Mouse (Mus musculus): ENCODE measurements around the gene Ercc6l2.
"Not testable (repeated sequence)": the region's sequence is repeated elsewhere in the genome, so short reads cannot be mapped to it uniquely, and the experiment has no call there.

The Ercc6l2 gene

DNA sequence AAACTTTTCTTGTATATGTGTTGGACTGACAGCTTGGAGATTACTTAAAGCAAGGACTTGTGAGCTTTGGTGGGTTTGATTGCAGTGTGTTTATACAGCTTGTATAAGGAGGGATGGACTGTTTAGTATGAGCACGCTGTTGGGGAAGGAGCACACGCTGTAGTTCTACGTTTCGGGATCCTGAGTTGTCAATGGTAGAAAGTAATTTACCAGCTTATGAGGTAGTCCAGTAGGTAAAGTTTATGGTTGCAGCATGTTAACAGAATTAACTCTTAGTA is 64.8 kb downstream of the Ercc6l2 start:
- no peak for DNase-seq (ENCODE audit: low read depth in 2 of 2, low spot score in 2 of 2)

- no peak for DNase-seq (ENCODE audit: low read depth in 2 of 2, low spot score in 2 of 2)
Measured at GRCm38 (mm10) chr13:63885532-63885949, 70.5 kb downstream of the Ercc6l2 start.

DNA sequence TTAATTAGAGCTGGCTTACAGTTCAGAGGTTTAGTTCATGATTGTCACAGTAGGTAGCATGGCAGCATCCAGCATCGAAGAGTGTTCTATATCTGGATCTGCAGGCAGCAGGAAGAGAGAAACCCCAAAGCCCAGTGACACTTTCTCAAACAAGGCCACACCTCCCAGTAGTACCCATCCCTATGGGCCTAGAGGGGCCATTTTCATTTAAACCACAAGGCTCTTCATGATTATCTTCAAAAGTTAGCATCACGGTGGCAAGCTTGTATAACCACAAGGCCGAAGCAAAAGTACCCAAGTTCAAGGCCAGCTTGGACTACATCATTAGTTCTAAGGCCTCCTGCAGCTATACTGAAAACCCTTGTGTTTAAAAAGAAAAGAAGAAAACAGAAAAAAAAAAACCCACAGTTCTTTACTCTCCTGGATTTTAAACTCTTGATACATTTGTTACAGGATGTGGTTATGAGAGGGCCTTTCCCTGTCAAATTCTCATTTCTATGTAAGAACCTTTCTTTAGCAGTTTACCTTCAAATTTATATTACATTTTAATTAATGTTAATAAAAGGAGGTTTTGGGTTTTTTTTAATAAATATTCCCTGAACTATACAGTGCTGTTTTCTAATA is 71.5 kb downstream of the Ercc6l2 start:
- no peak for DNase-seq (ENCODE audit: low read depth in 2 of 2, low spot score in 2 of 2)

- DNase-seq (ENCODE audit: low read depth in 2 of 2, low spot score in 2 of 2), result no peak
Measured at GRCm38 (mm10) chr13:63900679-63901302, 85.8 kb downstream of the Ercc6l2 start.

- DNase-seq (ENCODE audit: low read depth in 2 of 2, low spot score in 2 of 2), result no peak
Measured at GRCm38 (mm10) chr13:63901303-63901713, 86.3 kb downstream of the Ercc6l2 start.

GRCm38 (mm10) chr13:63901714-63902597 is 86.9 kb downstream of the Ercc6l2 start:
- no peak for DNase-seq (ENCODE audit: low read depth in 2 of 2, low spot score in 2 of 2)

DNA sequence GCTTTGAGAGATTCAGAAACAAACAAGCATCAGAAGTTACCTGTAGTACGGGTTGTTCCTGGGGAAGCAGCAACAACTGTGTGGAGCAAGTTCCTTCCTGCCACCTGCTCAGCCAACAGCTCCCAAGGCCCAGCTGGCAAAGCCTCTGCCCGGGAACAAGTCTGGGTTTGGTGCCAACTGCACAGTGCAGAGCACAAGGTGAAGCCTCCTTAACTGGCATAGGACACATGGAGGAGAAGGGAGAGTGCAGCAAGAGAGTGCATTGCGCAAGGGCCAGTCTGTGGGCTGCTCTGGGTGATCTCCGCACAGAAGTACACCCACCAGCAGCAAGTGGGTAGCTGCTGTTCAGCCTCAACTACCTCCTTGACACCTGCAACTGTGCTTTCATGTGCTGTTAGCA is 91.5 kb downstream of the Ercc6l2 start:
- no peak for DNase-seq (ENCODE audit: low read depth in 2 of 2, low spot score in 2 of 2)

DNA sequence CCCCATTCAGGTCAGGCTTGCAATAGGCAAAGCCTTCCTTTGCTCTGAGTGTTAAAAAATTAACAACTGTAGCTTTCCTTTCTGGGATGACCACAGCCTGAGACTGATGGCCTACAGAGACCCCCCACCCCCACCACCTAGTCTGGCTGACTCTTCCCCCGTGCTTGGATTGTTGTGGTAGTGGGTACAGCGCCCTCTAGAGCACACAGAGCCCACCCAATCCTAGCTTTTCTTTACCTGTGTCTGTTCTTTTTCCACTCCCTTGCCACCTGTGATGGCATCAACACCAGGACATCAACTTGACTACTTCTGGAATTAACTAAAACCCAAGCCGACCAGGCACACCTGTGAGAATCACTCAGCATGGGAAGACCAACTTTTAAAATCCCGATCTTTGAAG is 92.4 kb downstream of the Ercc6l2 start:
- no peak for DNase-seq (ENCODE audit: low read depth in 2 of 2, low spot score in 2 of 2)

- DNase-seq (ENCODE audit: low read depth in 2 of 2, low spot score in 2 of 2), result no peak
Measured at GRCm38 (mm10) chr13:63910141-63910804, 95.2 kb downstream of the Ercc6l2 start.

DNA sequence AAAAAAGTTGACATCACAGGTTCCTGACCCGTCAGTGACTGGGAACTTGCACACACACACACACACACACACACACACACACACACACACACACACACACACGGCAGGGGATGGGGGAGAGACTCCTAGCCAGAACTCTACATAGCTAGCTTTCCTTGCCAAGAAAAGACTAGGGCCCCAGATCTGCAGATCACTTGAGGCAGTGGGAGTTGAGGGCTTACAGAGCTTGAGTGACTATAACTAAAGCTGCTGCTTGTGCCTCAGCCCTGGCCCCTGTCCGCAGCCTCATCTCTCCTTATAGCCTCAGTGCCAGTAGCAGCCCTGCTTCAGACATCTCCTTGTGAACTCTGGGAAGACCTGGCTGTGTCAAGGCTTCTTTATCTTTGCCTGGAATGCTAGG is 96.6 kb downstream of the Ercc6l2 start:
- no peak for DNase-seq (ENCODE audit: low read depth in 2 of 2, low spot score in 2 of 2)

DNA sequence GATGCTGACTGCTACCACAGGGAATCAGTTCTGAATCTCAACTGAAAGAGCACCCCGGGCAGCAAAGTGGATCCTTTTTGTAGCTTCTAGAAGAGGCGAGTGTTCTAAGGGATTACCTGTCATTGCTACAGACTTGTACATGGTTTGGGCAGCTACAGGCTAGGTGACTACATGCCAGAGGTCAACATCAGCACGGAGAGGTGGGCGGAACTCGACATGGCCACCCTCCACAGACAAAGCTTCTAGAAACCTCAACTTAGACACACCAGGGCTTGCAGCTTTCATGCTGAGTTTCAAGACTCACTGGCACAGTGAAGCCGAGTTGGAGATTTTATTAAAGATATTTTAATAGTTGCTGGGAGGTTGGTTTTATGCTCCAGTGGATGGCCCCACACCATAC is 98.1 kb downstream of the Ercc6l2 start:
- no peak for DNase-seq (ENCODE audit: low read depth in 2 of 2, low spot score in 2 of 2)

DNA sequence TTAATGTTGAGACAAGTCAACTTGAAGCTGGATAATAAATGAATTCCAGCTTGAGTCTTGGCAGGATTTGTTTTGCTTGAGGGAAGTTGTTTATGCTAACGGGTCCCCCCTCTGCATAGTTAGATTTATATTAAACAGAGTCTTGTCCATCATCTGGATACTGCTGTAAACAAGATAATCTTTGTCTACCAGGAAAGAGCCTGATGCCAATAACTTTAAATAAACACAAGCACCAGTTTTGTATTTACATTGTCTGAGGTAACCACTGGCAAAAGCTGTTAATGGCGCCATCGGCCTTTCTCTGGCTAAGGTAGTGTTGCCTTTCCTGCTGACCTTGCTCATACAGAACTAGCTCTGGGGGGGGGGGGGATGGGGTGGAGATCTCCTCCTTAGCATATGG is 100.1 kb downstream of the Ercc6l2 start:
- DNase-seq (ENCODE audit: low read depth in 2 of 2, low spot score in 2 of 2), result no peak

- no peak for DNase-seq (ENCODE audit: low read depth in 2 of 2, low spot score in 2 of 2)
Measured at GRCm38 (mm10) chr13:63915684-63916083, 100.6 kb downstream of the Ercc6l2 start.

GRCm38 (mm10) chr13:63916568-63916967 is 101.5 kb downstream of the Ercc6l2 start:
- no peak for DNase-seq (ENCODE audit: low read depth in 2 of 2, low spot score in 2 of 2)

DNA sequence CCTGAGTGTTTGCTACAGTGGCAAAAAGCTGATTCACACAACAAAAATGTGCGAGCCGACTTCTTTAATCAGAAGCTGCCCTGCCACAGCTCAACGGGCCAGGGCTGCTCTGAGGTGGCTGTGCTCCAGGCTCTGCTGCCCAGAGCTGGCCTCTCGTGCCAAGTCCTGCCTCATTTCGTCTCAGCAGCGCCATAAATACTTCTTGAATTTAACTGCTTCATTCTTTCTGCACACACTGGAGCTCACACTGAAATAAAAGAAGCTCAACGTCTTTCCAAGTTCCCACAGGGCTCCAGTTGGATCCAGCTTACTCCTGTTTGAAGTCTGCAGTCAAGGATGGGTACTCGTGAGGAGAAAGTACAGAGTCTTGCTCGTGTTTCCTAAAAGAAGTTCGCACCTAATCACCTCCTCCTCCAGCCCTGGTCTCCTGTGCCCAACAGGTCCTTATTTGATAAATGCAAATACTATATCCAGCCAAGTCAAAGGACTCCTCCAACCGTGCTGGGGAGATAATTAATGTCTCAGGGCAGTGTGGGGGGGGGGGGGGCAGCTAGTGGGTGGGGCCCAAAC is 102.2 kb downstream of the Ercc6l2 start:
- DNase-seq (ENCODE audit: low read depth in 2 of 2, low spot score in 2 of 2), result no peak

DNA sequence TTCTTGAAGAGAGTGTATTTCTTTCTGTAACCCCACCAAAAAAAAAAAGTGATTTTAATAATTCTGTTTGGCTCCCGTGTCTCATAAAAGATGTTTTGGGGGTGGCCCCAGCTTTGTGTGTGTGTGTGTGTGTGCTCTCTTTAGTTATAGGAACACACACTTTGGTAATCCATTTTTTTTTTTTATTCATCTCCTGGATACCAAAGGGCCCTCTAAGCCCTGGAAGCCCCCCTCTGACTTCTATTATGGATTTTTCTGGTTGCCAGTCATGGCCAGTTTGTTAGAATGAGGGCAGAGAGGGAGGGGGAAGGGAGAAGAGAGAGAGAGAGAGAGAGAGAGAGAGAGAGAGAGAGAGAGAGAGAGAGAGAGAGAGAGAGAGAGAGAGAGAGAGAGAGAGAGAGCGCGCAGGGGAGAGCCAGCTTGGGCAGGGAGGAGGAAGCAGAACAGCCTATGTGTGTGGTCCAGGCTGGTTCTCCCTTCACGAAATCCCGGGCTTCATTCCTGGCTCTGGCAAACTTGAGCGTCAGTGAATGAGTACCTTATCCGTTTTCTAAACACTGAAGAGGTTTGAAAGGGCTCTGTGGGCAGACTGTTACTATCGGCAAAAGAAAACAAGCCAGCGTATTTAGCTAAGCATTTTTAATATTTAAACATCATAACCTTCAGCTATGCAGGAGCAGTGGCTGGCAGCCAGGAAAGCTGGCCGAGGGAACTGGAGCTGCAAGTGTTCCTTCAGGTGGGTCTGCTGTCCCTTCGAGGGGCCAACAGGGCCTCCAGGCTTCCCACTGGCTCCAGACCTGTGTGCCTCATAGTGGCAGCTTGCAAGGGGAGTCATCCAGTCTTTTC is 103.0 kb downstream of the Ercc6l2 start:
- DNase-seq (ENCODE audit: low read depth in 2 of 2, low spot score in 2 of 2), result no peak

DNA sequence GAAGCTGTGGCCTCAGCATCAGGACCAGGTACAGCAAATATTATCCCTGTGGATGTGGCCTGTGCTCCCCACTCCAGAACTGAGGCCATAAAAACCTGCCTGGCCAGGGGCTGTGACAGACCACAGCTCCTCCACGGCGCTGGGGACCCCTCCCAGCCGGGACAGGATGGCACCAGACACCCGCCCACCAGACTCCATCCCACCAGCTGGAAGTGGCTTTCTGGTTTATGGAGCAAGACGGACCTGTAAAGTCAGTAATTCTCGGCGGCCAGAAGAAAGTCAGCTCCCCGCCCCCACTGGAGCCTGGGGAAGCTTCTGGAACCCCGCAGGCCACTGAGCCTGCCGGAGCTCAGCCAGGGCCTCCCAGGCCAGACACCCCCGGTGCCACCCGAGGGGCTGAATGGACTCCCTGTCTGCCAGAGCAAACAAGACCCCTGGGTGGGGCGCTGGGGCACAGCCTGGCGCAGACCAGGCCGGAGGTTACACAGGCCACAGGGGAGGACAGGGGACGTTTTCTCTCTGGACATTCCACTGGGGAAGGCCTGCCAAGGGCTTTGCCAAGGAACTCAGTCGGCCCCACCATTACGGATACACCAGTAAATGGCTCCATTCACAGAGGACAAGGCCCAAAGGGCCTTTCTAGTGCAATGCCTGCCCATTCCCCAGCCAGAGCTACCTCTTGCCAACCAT is 103.8 kb downstream of the Ercc6l2 start:
- DNase-seq (ENCODE audit: low read depth in 2 of 2, low spot score in 2 of 2), result no peak

GRCm38 (mm10) chr13:63924036-63924435 is 109.0 kb downstream of the Ercc6l2 start:
- DNase-seq (ENCODE audit: low read depth in 2 of 2, low spot score in 2 of 2), result not testable (repeated sequence)

DNA sequence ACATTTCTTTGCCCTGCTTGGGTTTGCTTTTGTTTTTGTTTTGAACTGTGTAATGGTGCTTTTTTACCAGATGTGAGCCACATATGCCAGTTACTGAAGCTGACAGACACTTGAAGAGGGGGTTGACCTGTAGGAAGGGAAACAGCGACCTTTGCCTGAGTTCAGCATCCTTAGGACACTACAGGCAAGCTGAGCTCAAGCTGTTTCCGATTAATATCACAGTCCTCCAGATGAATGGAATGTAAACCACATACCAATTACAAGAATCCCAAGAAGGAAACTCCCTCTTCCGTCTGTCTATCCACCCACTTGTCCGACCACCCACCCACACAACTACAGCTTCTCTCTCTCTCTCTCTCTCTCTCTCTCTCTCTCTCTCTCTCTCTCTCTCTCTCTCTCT is 112.3 kb downstream of the Ercc6l2 start:
- DNase-seq (ENCODE audit: low read depth in 2 of 2, low spot score in 2 of 2), result no peak

DNA sequence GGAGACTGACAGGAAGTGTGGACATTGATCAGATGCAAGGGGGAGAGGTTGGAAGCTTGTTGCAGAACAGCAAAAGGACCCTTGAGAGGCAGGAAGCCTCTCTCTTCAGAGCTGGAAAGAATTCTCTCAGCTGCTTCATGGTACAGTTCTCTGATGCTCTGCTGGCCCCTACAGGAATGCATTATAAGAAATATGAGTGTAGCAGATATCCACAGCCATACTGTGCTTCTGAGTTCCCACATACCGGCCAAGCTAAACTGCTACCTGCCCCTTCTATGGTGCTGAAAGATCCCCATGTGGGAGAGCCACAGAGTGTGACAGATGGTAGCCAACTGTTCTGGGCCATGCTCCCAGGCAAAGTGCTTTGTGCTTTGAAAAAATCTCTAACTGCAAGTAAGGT is 114.3 kb downstream of the Ercc6l2 start:
- no peak for DNase-seq (ENCODE audit: low read depth in 2 of 2, low spot score in 2 of 2)

Measured in CD8-positive naive resting alpha-beta T cell, adult 2 months (primary cell).